Mouse (Mus musculus): Measurements from ENCODE around the gene Kdm5b.
A peak's percentile ranks its signal among the peaks of the same experiment; 100 is the strongest.
"Not testable (repeated sequence)": the region's sequence is repeated elsewhere in the genome, so short reads cannot be mapped to it uniquely, and the experiment has no call there.

The Kdm5b gene

GRCm38 (mm10) chr1:134559976-134560375, at the start of gene Kdm5b:
Kdm5b (plus strand) TSS chr1:134560171.
- peak; percentile 93 for DNase-seq

DNA sequence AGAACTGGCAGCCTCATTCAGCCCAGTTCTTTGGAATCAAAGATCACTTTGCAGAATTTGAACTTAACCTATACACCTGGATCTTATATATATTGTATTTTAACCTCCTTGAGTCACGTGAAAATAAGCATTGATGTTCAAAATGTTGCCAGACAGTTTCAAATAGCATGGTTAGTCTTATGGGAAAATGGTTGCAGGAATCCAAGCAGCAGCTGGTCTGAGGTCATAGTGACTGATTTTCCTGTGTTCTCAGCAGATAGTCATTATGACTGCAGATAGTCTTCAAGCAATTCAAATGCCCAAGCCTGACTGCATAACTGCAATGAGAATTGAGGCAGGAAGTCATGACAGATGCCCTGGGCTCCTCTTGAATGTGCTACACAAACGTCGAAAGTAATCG, 47.8 kb upstream of the Kdm5b start:
- no peak for DNase-seq

DNA sequence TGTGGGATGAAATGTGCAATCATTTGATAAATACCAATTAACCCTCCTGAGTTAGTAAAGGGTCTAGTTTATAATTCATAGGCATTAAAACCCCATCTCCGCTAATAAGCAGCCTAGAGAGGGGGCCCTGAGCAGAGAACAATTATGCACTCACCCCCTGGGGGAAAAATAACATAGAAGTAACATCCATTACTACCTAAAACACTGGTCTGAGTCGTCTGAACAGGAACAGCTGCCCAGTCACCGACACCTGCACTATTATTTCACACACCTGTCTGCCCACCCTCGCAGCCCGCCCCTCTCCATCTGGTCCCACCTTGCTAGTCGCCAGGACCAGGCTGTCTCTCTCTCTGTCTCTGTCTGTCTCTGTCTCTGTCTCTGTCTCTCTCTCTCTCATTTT, 47.4 kb upstream of the Kdm5b start:
- no peak for DNase-seq

DNA sequence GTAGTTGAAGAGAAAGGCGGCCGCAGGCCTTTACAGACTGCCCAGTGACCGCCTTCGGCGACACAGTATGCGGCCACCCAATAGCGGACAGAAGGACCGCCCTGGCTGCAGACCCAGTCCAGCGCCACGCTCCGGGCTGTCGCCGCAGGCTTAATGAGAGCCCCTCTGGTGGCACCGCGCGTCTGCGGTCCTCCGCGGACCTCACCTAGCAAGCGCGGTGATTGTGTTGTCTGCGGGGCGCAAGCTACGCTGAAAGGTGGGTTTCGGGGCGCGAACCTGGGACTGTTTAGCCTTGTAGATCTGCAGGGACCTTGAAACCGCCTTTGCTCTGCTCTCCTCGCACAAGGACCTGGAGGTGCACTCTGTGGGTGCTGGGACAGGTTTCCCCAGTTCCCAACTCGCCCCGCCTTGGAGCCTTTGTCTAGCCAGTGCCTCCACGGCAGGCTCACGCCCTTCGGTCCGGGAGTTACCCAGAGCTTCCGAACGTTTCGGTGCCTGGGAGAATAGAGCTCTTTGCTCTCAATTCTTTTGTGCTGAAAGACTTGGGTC, 46.6 kb upstream of the Kdm5b start:
- peak; percentile 23 for DNase-seq

DNA sequence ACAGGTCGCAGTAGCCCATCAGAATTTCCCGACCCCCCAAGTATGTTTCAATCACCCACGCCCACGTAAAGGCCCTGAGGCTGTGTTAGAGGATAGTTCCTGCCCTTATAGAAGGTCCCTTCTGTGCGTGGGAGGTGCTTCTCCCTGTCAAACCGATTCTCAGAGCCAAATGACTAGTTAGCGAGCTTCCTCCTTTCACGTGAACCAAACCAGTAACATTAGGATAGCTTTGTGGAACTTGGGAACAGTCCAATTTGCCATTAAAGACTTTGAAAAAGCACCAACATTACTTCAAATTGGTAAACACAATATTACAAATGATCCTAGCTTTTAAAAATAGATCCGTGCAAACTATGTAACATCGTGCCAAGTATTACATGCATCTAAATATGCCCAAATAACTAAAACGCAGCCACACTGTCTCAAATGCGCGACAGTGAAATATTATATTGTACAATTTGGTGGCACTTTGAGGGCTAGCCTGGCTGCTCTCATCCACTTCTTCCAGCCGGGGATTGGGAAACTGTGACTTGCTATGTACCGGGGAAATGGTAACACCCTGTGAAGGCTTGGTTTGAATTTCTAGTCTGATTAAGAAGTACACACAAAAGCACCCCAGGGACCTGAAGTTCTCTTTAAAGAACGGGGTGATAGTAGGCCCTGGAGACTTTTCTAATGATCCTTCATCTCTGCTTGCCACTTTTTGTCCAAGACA, 45.9 kb upstream of the Kdm5b start:
- no peak for DNase-seq

GRCm38 (mm10) chr1:134515891-134516290, 44.1 kb upstream of the Kdm5b start:
- DNase-seq: no peak

GRCm38 (mm10) chr1:134516491-134517198, 43.3 kb upstream of the Kdm5b start:
- no peak for DNase-seq

DNA sequence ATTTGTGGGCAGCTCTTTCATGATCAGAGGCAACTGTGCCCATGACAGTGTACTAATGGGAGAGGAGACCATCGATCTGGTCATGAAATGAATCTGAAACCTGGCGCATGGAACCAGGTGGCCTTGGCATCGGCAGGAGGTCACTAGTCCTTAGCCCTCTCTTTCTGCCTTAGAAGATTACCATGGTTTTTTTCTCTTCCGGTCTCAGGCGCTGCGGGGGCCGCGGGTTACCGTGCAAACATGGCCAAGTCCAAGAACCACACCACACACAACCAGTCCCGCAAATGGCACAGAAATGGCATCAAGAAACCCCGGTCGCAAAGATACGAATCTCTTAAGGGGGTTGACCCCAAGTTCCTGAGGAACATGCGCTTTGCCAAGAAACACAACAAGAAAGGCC, 42.1 kb upstream of the Kdm5b start:
- not testable (repeated sequence) for DNase-seq

DNA sequence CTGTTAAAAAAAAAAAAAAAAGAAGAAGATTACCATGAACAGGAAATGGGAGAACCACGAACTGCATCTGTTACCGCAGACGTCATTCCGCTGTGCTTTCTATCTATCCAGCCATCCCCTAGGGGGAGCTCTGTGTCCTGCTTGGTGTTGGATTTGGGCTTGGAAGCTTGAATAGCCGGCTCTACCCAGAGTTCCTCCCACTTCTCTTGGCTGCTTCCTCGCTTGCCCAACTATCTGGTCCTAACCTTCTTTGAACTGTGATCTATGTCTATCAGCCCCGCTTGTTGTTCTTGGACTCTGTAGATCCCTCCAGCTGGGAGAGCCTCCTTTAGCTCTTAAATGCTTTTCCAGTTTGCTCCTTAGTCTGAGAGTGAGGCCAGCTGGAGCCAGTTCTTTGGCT, 41.3 kb upstream of the Kdm5b start:
- DNase-seq: peak; percentile 81

- not testable (repeated sequence) for DNase-seq
Measured at GRCm38 (mm10) chr1:134519201-134519600, 40.8 kb upstream of the Kdm5b start.

DNA sequence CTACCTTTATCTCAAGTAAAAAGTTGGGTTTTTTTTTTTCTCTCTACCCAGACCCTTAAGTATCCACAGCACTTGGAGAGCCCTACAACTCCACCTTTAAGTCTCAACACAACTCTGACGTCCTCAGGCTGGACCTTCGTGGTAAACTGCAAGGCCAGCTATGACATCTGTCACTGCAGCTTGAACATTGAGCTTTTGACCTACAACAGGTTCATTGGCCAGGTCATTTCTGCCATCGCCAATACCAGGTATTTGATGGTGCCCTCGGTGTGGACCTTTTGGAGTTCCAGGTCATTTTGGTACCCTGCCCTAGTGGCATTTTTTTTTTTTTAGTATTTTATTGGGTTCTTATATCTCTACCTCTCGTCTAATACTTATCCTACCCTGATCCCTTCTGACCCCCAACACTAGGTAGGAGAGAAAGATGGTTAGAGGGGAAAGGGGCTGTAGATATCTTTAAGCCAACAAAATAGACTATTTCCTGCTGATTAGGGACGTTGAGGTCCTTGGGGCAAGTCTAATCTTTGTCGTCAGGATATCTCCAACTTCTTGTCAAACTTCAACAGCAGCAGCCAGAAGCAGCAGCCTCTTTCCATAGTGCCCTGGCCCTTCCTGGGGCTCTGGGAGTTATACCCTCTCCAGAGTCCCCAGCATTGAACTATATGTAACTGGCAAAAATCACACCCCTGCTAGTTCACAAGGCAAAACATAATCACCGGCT, 39.8 kb upstream of the Kdm5b start:
- no peak for DNase-seq

DNA sequence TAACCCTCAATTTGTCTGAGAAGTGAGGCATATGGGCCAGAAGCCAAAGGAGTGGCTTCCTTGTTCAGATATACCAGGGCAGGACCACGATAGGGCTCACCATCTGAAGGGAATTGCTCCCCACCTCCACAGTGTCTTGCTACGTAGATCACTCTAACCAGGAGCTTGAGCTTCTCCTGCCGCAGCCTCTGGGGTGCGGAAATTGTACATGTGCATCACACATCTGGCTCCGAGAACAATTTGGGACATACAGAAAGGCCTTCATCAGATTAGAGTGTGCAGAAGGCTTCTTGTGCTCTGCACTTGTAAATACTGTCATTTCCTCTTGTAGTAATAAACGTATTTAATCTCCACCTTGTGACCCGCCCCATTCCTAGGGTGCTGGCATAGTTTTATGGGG, 38.8 kb upstream of the Kdm5b start:
- DNase-seq: no peak

GRCm38 (mm10) chr1:134522325-134522724, 37.6 kb upstream of the Kdm5b start:
- no peak for DNase-seq

- no peak for DNase-seq
Measured at GRCm38 (mm10) chr1:134524424-134524823, 35.5 kb upstream of the Kdm5b start.

- DNase-seq: no peak
Measured at GRCm38 (mm10) chr1:134525015-134525414, 35.0 kb upstream of the Kdm5b start.

DNA sequence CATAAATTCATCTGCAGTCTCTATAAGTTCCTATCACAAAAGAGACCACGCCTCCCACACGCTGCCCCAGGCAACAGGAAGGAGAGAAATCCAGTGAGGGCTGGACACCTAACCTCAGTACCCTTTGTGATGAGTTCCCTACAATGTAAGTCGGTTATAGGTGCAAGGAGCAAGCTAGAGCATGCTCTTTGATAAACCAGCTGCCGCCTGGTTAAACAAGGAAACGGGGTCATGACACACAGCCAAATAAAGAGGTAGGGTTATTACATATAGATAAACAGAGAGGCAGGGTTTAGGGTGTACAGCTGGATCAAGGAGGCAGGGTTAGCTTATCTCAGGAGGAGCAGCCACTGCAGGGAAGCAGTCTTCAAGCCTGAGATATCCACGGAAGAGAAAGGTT, 33.2 kb upstream of the Kdm5b start:
- no peak for DNase-seq

- no peak for DNase-seq
Measured at GRCm38 (mm10) chr1:134530618-134531017, 29.4 kb upstream of the Kdm5b start.

- not testable (repeated sequence) for DNase-seq
Measured at GRCm38 (mm10) chr1:134533710-134534109, 26.3 kb upstream of the Kdm5b start.

GRCm38 (mm10) chr1:134535054-134535453, 24.9 kb upstream of the Kdm5b start:
- no peak for DNase-seq

GRCm38 (mm10) chr1:134535513-134535912, 24.5 kb upstream of the Kdm5b start:
- DNase-seq: no peak

- no peak for DNase-seq
Measured at GRCm38 (mm10) chr1:134540610-134541009, 19.4 kb upstream of the Kdm5b start.

GRCm38 (mm10) chr1:134548231-134548630, 11.7 kb upstream of the Kdm5b start:
- DNase-seq: no peak

DNA sequence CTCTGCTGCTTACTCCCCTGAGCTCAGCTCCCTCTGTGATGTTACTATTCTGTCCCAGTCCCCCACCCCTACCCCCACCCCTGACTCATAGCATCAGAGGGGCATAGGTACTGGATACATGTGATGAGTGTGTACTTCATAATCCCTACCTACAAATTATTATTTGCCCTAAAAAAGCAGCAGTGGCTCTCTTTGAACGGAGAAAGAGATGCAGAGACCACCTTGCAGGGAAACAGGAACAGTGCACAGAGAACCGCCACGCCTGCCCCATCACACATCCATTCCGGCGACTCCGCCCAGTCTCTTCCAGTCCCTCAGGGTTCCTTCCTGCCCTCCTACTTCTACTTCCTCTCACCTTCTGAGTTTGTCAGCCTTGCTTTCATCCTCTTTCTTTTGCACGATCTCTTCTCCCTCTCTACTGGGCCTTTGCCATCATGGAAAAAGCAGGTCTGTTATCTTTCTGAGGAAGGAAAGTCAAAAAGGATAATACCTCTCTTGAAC, 10.3 kb upstream of the Kdm5b start, which contains the start of gene Mgat4e:
TSS of gene Mgat4e (minus strand) at position 51 of the 501 bp plus-strand sequence.
- DNase-seq: no peak
